9 mouse cellular contexts compared by ENCODE assay signal in genomic region chr5:149374026-149374425, GRCm38 (mm10). TPM values are rescaled to one million over a fixed set of nuclear protein-coding genes. Genes with fewer than 3 reads are reported as not detected.
DNase-seq lines count a peak whose midpoint lies in the region; ATAC-seq and TF ChIP-seq lines count a peak whose summit lies in the region.
"Had no signal": no experiment of that assay in that cellular context is flagged by ENCODE, and none has a peak within 500 bp of the region (broad histone marks: within the 10 kb centered on the region; RNA-seq: fewer than 3 reads in every experiment).

No protein-coding gene starts in this region.

- DNase-seq in kidney, postnatal 36 days = no peak
- peak; percentile 58 for DNase-seq in MEL (ENCODE audit: low read depth, low spot score)
- DNase-seq in cerebellum, adult 8-10 months = peak; percentile 44
- peak; percentile 34 for DNase-seq in right cerebral cortex, postnatal 25 days
- DNase-seq in forebrain, embryonic 14.5 days (ENCODE audit: low spot score) = no peak

- no peak for TF ChIP-seq EP300 in MEL (IDR thresholded peaks at IDR 0.05; ENCODE audit: low read depth in 1 of 2, low read length in 2 of 2)

- TF ChIP-seq POLR2A in MEL (IDR thresholded peaks at IDR 0.05; ENCODE audit: control insufficient read depth in 1 of 2, insufficient read depth in 1 of 2, low read depth in 1 of 2, low read length in 2 of 2, poor library complexity in 1 of 2) = no peak

- ATAC-seq in kidney, embryonic 14.5 days (ENCODE audit: low FRiP score, low TSS enrichment) = peak; percentile 33; the same call in 1 of the 2 replicates
- ATAC-seq in forebrain, embryonic 14.5 days = no peak
- ATAC-seq in erythroblast, adult 5-6 weeks (replicated peaks; ENCODE audit: low FRiP score, poor library complexity, severe bottlenecking) = no peak
- no peak for ATAC-seq in erythroid progenitor cell, adult 5-6 weeks (replicated peaks; ENCODE audit: low FRiP score, poor library complexity, severe bottlenecking)

- no peaks in the 10 kb centered on the region for H3K79me2 ChIP-seq in MEL (ENCODE audit: control insufficient read depth, insufficient read depth, low read length, poor library complexity)

- no peaks in the 10 kb centered on the region for H3K27me3 ChIP-seq in kidney, embryonic 14.5 days (ENCODE audit: control insufficient read depth, insufficient read depth, low read length)
- H3K27me3 ChIP-seq in MEL (ENCODE audit: control insufficient read depth in 1 of 2, insufficient read depth in 2 of 2, low read length in 2 of 2) = no peaks in the 10 kb centered on the region
- no peaks in the 10 kb centered on the region for H3K27me3 ChIP-seq in forebrain, embryonic 14.5 days (replicated peaks; ENCODE audit: control insufficient read depth, insufficient read depth, low read length)
- H3K27me3 ChIP-seq: hindbrain, embryonic 15.5 days had no signal

- H3K9me3 ChIP-seq in kidney, embryonic 14.5 days (ENCODE audit: control insufficient read depth, low read length) = no peaks in the 10 kb centered on the region
- H3K9me3 ChIP-seq in MEL (replicated peaks; ENCODE audit: insufficient read depth, low read length) = no peaks in the 10 kb centered on the region
- H3K9me3 ChIP-seq in forebrain, embryonic 14.5 days (replicated peaks; ENCODE audit: control insufficient read depth, low read length) = no peaks in the 10 kb centered on the region
- H3K9me3 ChIP-seq: hindbrain, embryonic 15.5 days had no signal

- H3K36me3 ChIP-seq in kidney, embryonic 14.5 days (ENCODE audit: control insufficient read depth, insufficient read depth, low read length) = no peaks in the 10 kb centered on the region
- H3K36me3 ChIP-seq in MEL (ENCODE audit: control insufficient read depth in 1 of 2, insufficient read depth in 2 of 2, low read length in 2 of 2) = peaks cover 0 to 12% of the 10 kb centered on the region in 2 experiments; a peak in 2 of 4 replicates
- no peaks in the 10 kb centered on the region for H3K36me3 ChIP-seq in forebrain, embryonic 14.5 days (ENCODE audit: control insufficient read depth, insufficient read depth, low read length)
- H3K36me3 ChIP-seq: hindbrain, embryonic 15.5 days had no signal

- no peak overlapping the region for H3K4me3 ChIP-seq in kidney, embryonic 14.5 days (ENCODE audit: low read length)
- no peak overlapping the region for H3K4me3 ChIP-seq in MEL (ENCODE audit: control insufficient read depth in 1 of 2, insufficient read depth in 1 of 2, low read depth in 2 of 2, low read length in 2 of 2)
- H3K4me3 ChIP-seq in forebrain, embryonic 14.5 days (ENCODE audit: low read depth, low read length) = no peak overlapping the region
- H3K4me3 ChIP-seq: hindbrain, embryonic 15.5 days had no signal

- TF ChIP-seq RAD21 in MEL (IDR thresholded peaks at IDR 0.05; ENCODE audit: low read depth, low read length) = no peak

- H3K9ac ChIP-seq in kidney, embryonic 14.5 days (ENCODE audit: low read depth, low read length) = no peak overlapping the region
- no peak overlapping the region for H3K9ac ChIP-seq in MEL (ENCODE audit: control insufficient read depth, low read depth, low read length, poor library complexity, severe bottlenecking)
- H3K9ac ChIP-seq in forebrain, embryonic 14.5 days (ENCODE audit: low read length) = no peak overlapping the region
- H3K9ac ChIP-seq: hindbrain, embryonic 15.5 days had no signal

- no peak overlapping the region for H3K27ac ChIP-seq in kidney, embryonic 14.5 days (ENCODE audit: low read depth, low read length)
- H3K27ac ChIP-seq in MEL (ENCODE audit: control insufficient read depth, low read depth, low read length) = no peak overlapping the region
- H3K27ac ChIP-seq in forebrain, embryonic 14.5 days (ENCODE audit: low read depth, low read length) = no peak overlapping the region
- H3K27ac ChIP-seq: hindbrain, embryonic 15.5 days had no signal

- 60% methylated on average over 7 of the region's 7 CpGs for WGBS in kidney, embryonic 14.5 days
- 83% methylated on average over 7 of the region's 7 CpGs for WGBS in forebrain, embryonic 14.5 days

- no peak overlapping the region for H3K4me2 ChIP-seq in kidney, embryonic 14.5 days (replicated peaks; ENCODE audit: low read depth, low read length)
- no peak overlapping the region for H3K4me2 ChIP-seq in forebrain, embryonic 14.5 days (ENCODE audit: low read length)
- H3K4me2 ChIP-seq: hindbrain, embryonic 15.5 days had no signal

- H3K4me1 ChIP-seq in kidney, embryonic 14.5 days (ENCODE audit: control insufficient read depth, insufficient read depth, low read length) = peaks cover 37% of the 10 kb centered on the region
- peaks cover 4 to 32% of the 10 kb centered on the region in 2 experiments for H3K4me1 ChIP-seq in MEL (ENCODE audit: control insufficient read depth in 1 of 2, insufficient read depth in 2 of 2, low read length in 2 of 2)
- peaks cover 14% of the 10 kb centered on the region; the same call in 1 of the 2 replicates for H3K4me1 ChIP-seq in forebrain, embryonic 14.5 days (ENCODE audit: control insufficient read depth, insufficient read depth, low read length)

- no peak for TF ChIP-seq CTCF in MEL (IDR thresholded peaks at IDR 0.05 in 2 of 3, conservative IDR thresholded peaks at IDR 0.05 in 1 of 3; ENCODE audit: control insufficient read depth in 1 of 3, insufficient read depth in 1 of 3, low read depth in 2 of 3, low read length in 3 of 3, poor library complexity in 1 of 3, severe bottlenecking in 1 of 3)

TF ChIP-seq in MEL, 35 proteins besides CTCF, POLR2A, EP300 and RAD21:
- TF ChIP-seq ZNF384 (IDR thresholded peaks at IDR 0.05; ENCODE audit: low read depth, low read length) = no peak
- TF ChIP-seq JUND (IDR thresholded peaks at IDR 0.05; ENCODE audit: low read depth, low read length) = no peak

RNA-seq across cellular contexts. Expression of gene Medag, which starts 37.5 kb away (rescaled TPM):
- polyA plus RNA-seq in kidney, embryonic 14.5 days (2014; fragmentation: Nextera tagmentation; extraction: Ambion mirVana) = 0.18 TPM in 1 of 2 replicates, not detected in the other
- not detected in 2 replicates for total RNA-seq in MEL (2012; rRNA removed)
- not detected for polyA plus RNA-seq in MEL (2012; ENCODE audit: insufficient read depth in 1 of 2, insufficient read length in 2 of 2, low read depth in 1 of 2, low replicate concordance in 2 of 2, missing spikeins in 1 of 2)
- 1.3 and 1.6 TPM in 2 replicates for polyA plus RNA-seq in forebrain, embryonic 14.5 days (2014; fragmentation: Nextera tagmentation; extraction: Ambion mirVana)
- total RNA-seq in erythroblast, adult 5-6 weeks (2015; ENCODE audit: low replicate concordance) = not detected in 2 replicates
- total RNA-seq in erythroblast, adult 5-6 weeks (2017; ENCODE audit: low replicate concordance) = not detected in 2 replicates
- not detected in 2 replicates for total RNA-seq in erythroid progenitor cell, adult 5-6 weeks (2015; ENCODE audit: low replicate concordance)
- total RNA-seq in erythroid progenitor cell, adult 5-6 weeks (2017; ENCODE audit: low replicate concordance) = not detected in 2 replicates

Comparison
In these comparisons a context has a peak if more than half of its experiments do, and no peak if none do; other contexts are left out.
1. DNase-seq: peak in MEL (single experiment), cerebellum, adult 8-10 months (single experiment) and right cerebral cortex, postnatal 25 days (single experiment); none in kidney, postnatal 36 days (0 of 2) and forebrain, embryonic 14.5 days (single experiment).